Mouse (Mus musculus) thymus, adult 18-20 months (tissue): Measurements from ENCODE around the gene Tssk6.

Experiments
- DNase-seq, 2 experiments: peaks; one replicate each; pipeline ENCODE4 v3.0.0; 2022; ENCODE audit warnings: mixed read lengths in 2 of 2

The Tssk6 gene

GRCm38 (mm10) chr8:69887289-69888243 lies 14.4 kb upstream of the Tssk6 start, which contains the start of gene Cilp2:
Gene Cilp2, minus strand, starts transcription at chr8:69887687.
- DNase-seq: no peak

- no peak for DNase-seq
These were observed 13.6 kb upstream of the Tssk6 start for GRCm38 (mm10) chr8:69888244-69888866.

- DNase-seq: no peak
These were observed 13.1 kb upstream of the Tssk6 start for GRCm38 (mm10) chr8:69888902-69889301.

GRCm38 (mm10) chr8:69890813-69891241 lies 11.2 kb upstream of the Tssk6 start:
- no peak for DNase-seq

- no peak for DNase-seq
These were observed 8.1 kb upstream of the Tssk6 start for GRCm38 (mm10) chr8:69893863-69894262.

- no peak for DNase-seq
These were observed 7.1 kb upstream of the Tssk6 start for GRCm38 (mm10) chr8:69894836-69895332.

- no peak for DNase-seq
These were observed 6.1 kb upstream of the Tssk6 start for GRCm38 (mm10) chr8:69895772-69896451.

- no peak for DNase-seq
These were observed 4.1 kb upstream of the Tssk6 start for GRCm38 (mm10) chr8:69897857-69898256.

- DNase-seq: no peak
These were observed 2.1 kb upstream of the Tssk6 start for GRCm38 (mm10) chr8:69899876-69900275.

GRCm38 (mm10) chr8:69900895-69901451 lies 1.0 kb upstream of the Tssk6 start:
- DNase-seq: no peak

- DNase-seq: peak; percentile 92 to 94
These were observed 361 bp upstream of the Tssk6 start for GRCm38 (mm10) chr8:69901484-69902162.

GRCm38 (mm10) chr8:69903063-69903542 lies 1.1 kb downstream of the Tssk6 start:
- DNase-seq: peak; percentile 99

GRCm38 (mm10) chr8:69904096-69904495 lies 2.1 kb downstream of the Tssk6 start:
- DNase-seq: no peak

GRCm38 (mm10) chr8:69906260-69906659 lies 4.3 kb downstream of the Tssk6 start:
- DNase-seq: no peak

GRCm38 (mm10) chr8:69907106-69907505 lies 5.1 kb downstream of the Tssk6 start:
- DNase-seq: no peak

GRCm38 (mm10) chr8:69911917-69912316 lies 9.9 kb downstream of the Tssk6 start:
- DNase-seq: no peak

GRCm38 (mm10) chr8:69912478-69913074 lies 10.6 kb downstream of the Tssk6 start:
- no peak for DNase-seq

- DNase-seq: no peak
These were observed 12.5 kb downstream of the Tssk6 start for GRCm38 (mm10) chr8:69914526-69914925.

GRCm38 (mm10) chr8:69915748-69916147 lies 13.8 kb downstream of the Tssk6 start:
- no peak for DNase-seq

- no peak for DNase-seq
These were observed 16.5 kb downstream of the Tssk6 start for GRCm38 (mm10) chr8:69918506-69918905.

GRCm38 (mm10) chr8:69919010-69919409 lies 17.0 kb downstream of the Tssk6 start:
- peak; percentile 23 to 67 for DNase-seq
